Mouse (Mus musculus): Measurements from ENCODE around the gene Nfe2.

Nfe2 gene

DNA sequence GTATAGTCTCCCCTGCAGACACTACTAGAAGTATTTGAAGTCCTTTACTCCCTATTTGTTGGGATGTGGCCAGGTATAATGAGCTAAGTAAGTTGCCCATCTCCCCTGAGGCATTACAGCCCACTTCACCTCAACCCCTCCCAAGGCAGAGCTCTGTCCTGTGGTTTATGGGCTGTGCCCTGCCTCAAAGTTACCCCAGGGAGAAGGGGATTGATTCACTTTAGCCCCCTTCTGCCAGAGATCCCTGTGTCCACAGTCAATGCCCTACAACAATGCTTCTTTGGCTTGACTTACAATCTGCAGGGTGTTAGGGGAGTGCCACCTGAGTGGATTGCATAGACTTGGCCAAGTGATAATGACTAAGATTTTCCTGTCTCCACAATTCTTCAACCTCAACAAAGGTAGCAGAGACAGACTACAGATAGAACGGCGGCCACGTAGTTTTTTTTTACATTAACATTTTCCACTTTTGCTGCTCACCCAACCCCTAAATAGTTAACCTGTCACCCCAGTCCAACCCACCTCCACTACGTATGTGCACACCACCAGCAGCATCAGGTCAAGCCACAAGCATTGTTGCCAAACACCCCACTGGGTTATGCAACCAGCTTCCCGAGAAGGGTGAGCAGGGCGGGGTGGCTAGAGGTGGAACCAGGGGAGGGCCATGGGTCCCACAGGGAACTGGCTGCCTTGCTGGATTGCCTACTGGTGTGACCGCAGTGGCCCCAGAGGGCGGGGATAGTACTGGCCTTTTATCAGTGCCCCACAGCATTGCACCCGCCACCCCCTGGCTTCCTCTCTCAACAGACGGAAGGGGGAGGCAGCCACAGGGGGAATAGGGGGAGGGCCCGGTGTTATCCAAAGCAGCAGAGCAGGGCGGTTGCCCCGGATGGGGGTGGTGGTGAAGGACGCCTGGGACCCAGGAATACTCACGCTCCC is at the start of gene Nfe2:
TSS of gene Nfe2 (minus strand) at position 614 of the 939 bp plus-strand sequence.
- DNase-seq (ENCODE audit: low read depth), result peak; percentile 72

DNA sequence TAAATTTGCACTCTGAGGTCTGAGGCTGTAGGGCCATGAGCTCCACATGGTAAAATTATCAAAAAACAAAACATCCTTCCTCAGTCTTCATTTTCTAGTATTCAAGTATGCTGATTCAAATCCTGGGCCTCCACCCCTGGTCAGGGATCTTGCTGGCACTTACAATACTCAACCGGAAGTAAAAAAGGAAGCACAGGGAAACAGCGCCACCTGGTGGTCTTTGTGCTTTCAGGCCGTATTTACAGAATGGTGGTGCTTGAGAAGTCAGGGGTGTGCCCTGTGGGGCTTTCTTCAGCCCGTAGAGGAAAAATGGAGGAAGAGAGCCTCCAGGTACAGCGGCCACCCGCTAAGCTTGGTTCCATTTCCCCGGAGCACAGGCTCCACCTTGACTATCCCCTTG is 48.9 kb upstream of the Nfe2 start:
- peak; percentile 98 for DNase-seq (ENCODE audit: low read depth)

DNA sequence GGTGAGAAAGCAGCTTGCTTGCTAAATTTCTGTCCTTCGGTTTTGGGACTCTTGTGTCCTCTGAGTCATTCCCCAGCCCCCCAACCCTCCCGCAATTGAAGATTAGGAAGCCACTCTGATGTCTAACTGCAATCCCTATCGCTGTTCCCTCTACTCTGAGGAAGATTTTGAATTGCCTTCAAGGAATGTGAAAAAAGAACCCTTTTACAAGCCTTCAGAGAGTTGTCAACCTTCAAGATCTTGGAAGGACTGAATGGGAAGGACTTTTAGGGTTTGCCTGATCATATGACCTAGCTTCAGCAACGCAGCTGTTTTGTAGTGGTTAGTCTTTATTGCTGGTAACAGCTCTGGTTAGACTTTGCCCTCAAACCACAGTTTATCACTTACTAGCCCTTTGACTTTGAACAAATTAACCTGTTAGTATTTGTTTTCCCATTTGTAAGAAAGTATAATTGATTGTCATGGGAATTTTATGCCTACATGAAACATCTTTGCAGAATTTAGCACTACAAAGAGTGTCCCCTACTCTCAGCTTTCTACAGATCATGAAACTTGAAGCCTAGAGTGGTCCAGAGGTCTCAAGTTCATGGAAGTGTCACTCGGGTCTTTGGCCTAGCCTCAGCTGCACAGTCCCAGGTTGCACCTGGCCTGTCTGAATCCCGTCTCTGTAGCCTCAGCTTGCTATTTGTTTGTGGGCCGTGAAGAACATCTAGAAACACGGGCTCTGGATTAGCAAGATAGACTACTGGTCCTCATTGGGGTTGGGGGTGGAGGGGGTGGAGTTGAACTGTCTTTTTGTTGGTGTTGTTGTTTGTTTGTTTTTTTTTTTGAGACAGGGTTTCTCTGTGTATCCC is 47.8 kb upstream of the Nfe2 start:
- DNase-seq (ENCODE audit: low read depth), result peak; percentile 32

DNA sequence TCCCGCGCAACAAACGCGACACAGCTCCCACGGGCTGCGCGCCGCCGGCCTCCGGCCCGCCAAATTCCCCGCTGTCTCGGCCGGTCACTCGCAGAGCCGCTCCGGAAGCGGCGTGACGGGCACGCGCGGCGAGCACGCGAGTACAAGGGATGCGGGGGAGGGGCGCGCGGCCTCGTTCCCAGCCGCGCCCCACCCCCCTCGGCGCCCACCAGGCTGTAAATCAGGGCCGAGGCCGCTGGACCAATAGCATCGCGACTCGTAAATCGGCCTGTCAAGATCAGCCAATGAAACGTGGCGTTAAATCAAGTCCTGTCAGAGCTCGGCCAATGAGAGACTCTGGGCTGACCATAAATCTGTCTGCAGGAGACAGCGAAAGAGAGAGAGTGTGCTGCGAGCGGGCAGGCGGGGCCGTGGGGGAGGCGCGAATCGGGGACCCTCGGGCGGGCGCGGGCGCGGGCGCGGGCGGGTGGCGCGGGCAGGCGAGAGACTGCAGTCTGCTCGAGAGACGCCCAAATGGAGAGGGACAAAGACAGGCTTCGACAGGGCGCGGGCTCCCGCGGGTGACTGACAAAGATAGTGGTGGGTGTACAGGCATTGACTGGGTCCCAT is 47.0 kb upstream of the Nfe2 start:
- peak; percentile 92 for DNase-seq (ENCODE audit: low read depth)

DNA sequence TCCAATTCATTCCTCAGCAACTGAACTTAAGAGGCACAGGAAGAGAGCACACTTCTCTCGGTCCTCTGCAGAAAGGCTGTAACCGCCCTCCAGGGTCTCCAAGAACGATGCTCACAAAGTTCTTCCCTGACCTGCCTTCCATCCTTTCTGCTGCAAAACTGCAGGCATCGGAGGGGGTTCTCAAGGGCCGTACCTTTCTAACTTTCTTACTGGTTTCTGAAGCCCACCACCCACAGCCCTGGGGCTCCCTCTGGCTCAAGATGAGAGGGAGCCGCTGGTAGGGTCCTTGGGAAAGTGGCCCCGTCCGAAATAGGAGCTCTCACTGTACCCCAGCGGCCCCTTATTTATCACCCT is 46.4 kb upstream of the Nfe2 start:
- DNase-seq (ENCODE audit: low read depth), result peak; percentile 45

DNA sequence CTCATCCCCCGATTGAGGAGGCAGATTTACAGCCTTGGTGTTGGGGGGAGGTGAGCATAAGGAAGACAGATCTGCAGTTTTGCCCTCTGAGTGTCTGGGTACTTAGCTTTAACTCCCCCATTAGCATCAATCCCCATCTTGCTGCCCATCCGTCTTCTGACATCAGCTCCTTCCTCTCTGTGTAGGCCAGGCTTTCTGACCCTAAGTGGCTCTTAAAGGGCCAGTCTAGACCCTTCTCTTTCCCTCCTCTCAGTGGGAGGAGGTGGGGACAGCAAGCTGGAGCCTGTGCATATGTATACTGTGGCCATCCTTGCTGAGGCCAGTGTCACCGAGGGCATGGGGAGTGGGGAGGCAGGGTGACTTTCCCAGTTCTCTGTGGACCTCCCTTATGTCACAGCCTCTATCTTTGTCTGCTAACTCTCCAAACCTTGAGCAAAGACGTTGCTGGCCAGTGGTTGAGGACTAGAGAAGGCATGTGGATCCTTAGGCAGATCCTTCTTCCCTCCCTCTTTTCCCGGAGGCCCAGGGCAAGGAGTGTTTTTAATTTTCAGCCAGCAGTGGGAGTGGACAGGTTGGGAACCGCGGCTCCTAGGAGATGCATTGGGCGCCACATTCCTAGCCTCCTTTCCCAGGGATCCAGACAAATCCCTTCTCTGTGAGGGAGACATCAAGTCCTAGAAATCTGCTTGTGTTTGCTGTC is 45.9 kb upstream of the Nfe2 start:
- no peak for DNase-seq (ENCODE audit: low read depth)

DNA sequence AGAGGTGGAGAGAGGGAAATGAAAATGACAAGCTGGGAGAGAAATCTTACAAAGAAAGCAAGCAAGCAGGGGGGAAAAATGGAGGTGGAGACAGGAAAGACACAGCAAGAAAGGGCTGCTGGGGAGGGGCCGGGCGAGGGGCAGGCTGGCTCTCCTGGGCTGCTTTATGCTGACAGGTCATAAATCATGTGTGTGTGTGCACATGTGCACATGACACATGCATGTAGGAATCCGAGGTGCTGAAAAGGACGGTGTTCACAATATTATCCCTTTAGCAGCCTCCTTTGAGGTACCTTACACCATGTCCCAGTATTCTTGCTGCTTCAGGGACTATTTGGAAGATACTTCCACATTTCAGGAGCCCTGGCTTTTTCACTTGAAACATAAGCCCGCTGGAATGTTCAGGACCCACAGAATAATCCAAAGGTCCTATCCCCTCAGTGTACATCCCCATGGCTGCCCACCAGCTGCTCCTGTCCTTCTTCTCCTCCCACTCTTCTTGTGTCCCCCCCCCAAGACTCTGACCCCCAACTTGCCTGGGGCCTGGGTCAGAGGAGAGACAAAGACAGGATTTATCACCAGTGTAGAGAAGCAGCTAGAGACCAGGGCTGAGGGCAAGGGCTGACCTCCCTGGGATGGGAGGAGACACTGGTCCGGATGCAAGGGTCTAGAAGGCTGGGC is 44.3 kb upstream of the Nfe2 start:
- no peak for DNase-seq (ENCODE audit: low read depth)

DNA sequence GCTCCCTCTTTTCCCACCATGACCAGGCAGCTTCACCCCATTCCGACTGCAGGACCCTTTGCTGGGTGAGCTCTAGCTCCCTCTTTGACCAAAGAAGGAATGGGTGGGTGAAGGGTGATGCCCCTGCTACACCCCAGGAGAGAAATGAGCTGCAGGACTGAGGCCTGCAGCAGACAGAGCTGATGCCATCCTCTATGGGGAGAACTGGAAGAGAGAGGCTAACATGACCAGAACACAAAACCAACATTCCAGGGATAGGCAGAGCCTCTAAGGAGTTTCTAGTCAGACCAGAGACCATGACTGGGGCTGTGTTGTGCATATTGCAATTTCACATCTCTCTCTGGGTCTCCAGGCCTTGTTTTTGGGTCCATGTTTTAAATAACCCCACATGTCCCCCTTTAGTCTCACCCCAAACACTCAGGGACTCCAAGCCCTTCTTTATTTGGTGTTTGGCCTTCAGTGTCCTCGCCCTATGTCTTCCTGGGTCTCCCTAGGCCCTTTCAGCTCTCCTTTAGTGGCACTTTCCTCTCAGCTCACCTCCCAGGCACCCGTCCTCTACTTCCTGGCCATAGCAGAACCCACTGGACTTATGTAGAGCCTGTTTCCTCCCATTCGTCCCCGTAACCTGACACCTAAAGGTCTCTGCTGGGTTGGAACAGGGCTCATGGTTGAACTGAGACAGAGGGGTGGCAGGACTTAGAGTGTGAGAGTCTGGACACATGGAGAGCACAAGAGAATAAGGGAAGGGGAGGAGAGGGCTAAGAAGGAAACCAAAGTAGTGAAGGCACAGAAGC is 43.5 kb upstream of the Nfe2 start:
- no peak for DNase-seq (ENCODE audit: low read depth)

DNA sequence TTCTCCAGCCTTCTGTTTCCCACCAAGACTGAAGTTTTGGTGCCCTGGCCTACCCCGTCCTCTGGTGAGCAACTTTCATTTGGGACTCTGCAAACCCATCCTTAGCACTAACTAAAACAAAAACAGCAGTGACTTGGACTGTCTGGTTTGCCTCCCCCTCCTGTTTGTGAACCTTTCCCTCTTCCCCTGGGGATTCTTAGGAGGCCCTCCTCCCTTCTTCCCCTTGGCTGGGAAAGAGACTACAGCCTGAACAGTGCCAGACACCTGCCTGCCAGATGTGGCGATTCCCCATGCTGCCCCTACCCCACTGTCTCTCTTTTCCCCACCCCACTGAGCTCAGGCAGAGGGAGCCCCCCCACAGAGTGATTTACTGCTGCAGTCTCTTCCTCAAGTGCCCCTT is 42.8 kb upstream of the Nfe2 start:
- DNase-seq (ENCODE audit: low read depth), result no peak

DNA sequence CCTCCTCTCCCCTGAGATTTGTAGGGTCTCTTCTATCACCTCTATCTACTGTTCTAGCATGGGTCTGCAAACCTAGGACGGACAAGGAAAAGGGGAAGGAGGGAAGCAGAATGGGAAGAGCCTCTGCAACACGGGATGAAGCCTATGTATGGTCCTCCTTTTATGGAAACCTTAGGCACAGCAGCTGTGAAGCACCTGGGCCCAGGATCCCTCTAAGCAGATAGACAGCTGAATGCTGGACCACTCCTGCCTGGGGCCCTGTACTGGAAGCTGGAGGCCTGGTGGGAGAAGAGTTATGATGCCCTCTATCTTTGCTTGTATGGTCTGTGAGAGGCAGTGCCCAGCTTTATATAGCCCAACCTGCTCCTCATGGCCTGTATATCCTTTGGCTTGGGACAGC is 42.4 kb upstream of the Nfe2 start:
- no peak for DNase-seq (ENCODE audit: low read depth)

DNA sequence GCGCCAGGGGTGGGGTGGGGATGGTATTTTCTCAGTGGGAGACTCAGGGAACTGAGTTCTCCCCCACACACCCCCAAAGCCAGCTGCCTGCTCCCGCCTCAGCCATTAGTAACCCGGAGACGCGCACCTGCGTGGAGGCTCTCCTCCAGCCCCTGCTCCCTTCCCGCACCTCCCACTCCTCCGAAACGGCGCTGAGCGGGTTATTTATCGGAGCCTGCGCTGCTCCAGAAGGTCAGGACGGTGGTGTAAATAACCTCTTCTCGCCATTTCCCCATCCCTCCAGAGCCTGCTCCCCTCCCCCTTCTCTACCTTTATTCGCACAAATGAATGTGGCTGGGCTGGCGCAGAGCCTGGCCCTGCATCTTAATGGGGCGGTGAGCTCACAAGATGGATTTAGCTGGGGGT is 41.9 kb upstream of the Nfe2 start:
- no peak for DNase-seq (ENCODE audit: low read depth)

DNA sequence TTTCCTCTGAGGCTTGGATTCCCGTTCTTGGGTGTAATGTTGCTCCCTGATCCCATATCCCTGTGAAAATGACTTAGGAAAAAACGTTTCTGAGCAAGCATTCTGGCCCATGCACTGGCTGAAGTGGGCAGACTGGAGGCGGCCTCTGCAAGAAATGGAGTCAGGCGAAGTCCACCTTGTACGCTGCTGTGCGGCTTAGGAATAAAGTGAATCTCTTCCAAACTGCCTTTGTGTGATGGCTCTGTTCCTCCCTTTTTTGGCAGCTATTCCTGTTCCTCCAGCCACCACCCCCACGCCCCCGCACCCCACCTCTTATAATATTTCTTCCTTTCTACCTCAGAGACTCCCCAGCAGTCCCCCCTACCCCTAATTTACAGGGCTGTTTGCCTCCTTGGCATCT is 41.4 kb upstream of the Nfe2 start:
- DNase-seq (ENCODE audit: low read depth), result no peak

DNA sequence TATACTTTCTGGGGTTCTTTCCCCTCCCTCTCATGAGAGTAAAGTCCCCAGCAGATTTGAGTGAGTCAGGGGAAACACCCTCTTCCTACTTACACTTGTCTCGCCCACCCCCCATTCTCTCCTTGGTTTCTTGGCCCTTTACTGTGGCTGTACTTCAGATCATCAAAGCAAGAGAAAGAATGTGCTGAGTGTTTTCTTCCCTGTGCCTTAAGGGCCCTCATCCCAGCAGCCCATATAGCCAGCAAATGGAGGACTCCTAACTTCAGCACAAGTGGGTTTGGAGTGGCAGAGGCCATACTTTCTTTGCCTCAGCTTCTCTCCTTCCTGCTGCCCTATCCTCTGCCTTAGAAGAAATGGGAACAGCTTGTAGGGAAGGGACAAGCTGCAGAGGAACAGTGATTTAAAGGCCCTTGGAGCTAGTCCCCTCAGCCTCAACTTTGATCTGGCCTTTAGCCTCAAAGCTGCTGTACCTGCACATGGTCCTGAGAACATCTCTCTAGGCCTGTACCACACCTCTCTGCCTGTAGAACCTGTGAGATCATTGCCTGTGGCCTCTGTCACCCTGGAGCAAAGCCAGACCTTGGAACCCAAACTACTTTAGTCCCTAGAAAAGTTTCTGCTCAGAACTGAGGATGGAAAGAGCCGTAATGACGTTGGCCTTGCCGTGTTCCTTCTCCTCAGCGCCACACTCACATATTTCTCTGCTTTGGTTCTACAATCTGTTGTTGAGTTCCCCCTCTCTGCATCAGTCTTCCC is 40.8 kb upstream of the Nfe2 start:
- no peak for DNase-seq (ENCODE audit: low read depth)

DNA sequence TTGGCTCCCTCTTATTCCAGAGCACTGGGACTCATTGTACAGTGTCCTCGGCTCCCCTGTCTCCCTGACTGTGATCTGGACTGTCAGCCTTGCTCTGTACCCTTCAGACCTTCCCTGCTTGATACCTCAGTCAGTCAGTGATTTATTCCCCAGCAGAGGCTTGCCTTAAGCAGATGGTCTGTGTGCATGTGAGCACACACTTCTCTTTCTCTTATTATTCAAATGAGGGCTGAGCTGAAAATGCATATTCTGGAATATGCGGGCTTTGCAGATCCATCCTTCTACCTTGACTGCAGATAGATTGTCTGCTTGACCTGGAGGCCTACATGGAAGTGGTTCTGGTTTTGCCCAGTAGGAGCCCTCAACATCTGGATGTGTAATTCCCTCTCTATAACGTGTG is 39.8 kb upstream of the Nfe2 start:
- no peak for DNase-seq (ENCODE audit: low read depth)

DNA sequence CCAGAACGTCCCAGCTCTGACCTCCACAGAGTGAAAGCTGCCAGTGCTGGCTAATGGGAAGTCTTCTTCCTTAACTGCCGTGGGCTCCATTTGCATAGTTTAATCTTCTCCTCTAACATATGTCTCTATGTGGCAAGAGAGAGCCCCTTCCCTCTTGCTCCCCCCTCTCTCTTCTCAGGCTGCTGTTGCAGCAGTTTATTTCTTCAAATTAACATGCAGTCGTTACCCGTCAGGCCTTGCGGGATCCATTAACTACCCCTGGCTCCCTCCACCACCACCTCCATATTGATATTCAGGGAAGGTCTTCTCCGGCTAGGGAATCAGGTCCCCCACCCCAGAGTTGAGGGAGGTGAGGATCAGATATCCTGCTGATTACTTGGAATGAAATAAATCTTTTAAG is 39.1 kb upstream of the Nfe2 start:
- DNase-seq (ENCODE audit: low read depth), result no peak

DNA sequence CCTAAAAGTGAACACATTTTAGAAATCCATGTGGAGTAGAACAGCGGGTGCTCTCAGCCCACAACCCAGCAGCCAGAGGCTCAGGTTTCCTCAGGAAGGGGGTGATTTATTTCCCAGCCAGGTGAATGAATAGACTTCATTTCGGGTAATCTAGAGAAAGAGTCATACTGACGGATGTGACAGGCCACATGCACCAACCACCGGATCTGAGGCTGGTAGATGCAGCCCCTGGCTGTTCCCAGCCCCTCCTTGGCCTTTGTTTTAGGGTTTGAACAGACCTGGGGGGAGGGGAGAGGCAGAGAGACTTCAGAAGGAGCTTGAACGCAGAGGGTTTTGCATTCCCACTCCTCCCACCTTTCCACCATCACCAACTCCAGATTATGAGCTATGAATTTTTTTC is 37.6 kb upstream of the Nfe2 start:
- DNase-seq (ENCODE audit: low read depth), result no peak

DNA sequence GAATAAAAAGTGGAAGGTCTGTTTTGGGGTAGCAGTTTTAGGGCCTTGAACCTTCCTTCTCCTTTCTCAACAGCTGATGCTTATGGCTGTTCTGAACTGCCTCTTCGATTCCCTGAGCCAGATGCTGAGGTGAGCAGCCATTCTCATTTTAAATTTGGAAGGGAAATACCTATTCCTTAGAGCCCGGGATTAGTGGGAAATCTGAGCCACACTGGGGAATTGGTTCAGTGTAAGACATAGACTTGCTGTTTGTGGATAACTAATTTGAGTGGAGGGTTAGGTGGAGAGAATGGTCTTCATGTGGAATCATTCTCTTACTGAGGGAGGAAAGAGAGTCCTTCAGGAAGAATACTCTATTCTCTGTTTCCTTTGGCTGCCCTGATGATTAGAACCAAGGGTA is 36.4 kb upstream of the Nfe2 start:
- DNase-seq (ENCODE audit: low read depth), result no peak

DNA sequence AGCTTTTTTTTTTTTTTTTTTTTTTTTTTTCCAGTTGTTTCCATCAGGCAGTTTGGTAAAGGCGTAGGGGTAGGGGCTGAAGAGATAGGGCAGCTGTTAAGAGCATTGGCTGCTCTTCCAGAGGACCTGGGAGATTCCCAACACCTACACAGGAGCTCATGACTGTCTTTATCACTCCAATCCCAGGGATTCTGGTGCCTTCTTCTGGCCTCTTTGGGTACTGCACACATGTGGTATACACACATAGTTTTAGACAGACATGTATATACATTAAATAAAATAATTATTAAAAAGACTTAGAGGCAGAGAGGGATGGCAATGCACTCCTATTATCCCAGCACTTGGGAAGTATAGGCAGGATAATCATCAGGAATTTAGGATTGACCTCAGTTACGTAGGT is 35.2 kb upstream of the Nfe2 start:
- DNase-seq (ENCODE audit: low read depth), result peak; percentile 39

DNA sequence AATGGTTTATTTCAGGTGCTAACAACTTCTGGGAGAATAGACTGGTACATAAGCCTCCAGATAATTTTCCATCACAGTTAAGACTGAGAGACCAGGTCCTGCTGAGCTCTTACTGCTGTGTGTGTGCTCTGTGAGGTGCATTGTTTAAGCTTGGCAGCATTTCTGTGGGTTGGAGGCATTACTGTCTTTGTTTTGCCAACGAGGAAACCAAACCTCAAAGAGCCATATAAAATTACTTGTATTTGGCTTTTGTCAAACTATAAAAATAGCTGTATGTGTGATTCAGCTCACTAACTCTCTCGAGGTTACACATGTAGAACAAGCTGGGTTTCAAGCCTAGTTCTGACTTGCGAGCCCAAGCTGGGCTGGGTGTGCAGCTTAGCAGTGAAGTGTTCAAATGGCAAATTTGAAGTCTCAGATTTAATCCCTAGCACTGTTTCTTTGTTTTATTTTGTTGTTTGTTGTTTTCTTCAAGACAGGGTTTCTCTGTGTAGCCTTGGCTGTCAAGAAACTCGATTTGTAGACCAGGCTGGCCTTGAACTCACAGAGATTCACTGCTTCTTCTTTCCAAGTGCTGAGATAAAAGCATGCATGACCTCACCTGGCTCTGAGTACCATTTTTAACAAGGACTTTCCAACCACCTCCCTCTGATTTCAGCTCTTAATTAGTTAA is 34.6 kb upstream of the Nfe2 start:
- DNase-seq (ENCODE audit: low read depth), result no peak
